Mouse (Mus musculus) left cerebral cortex, adult 18-20 months (tissue): ENCODE results near the gene Lysmd4. TPM values are rescaled to one million over a fixed set of nuclear protein-coding genes. Genes with fewer than 3 reads are reported as not detected.
A peak's percentile ranks its signal among the peaks of the same experiment; 100 is the strongest.

ENCODE experiments used
- DNase-seq, 2 experiments: peaks; one replicate each; pipeline ENCODE4 v3.0.0; 2021 to 2022; ENCODE audit warnings: low spot score in 2 of 2, mixed read lengths in 1 of 2
- long read RNA-seq, 2 experiments: library from polyadenylated mRNA; stranded (forward); transcript quantifications; one replicate each; pipeline ENCODE4 v2.0.0; 2021
- total RNA-seq, 2 experiments: library from RNA; stranded (reverse); gene quantifications; 2 replicates each; pipeline ENCODE4 v1.2.3; 2021

Gene Lysmd4
- total RNA-seq, result 10 to 100 TPM; 30.8 to 35.5 TPM
- long read RNA-seq, experiment 1, transcript Lysmd4-201 (3 exons, 2,898 nt), result major isoform, 8 of 66 reads
- long read RNA-seq, experiment 1, transcript Lysmd4-202 (4 exons, 3,319 nt), result minor isoform, 7 of 66 reads
- long read RNA-seq, experiment 1, partial matches to known transcripts, result 27 of 66 reads
- long read RNA-seq, experiment 1, other reads (novel, unspliced or antisense), result 16 of 66 reads
- long read RNA-seq, experiment 2, transcript Lysmd4-202 (4 exons, 3,319 nt), result major isoform, 5 of 44 reads
- long read RNA-seq, experiment 2, partial matches to known transcripts, result 13 of 44 reads
- long read RNA-seq, experiment 2, other reads (novel, unspliced or antisense), result 18 of 44 reads

- DNase-seq, result peak; percentile 95 to 96
Observed at GRCm38 (mm10) chr7:67222220-67222862, at the start of gene Lysmd4. Gene Lysmd4 (plus strand): TSS chr7:67222544.

GRCm38 (mm10) chr7:67173522-67174195 is 48.7 kb upstream of the Lysmd4 start:
- no peak for DNase-seq

- DNase-seq, result no peak
Observed at GRCm38 (mm10) chr7:67183786-67184185, 38.6 kb upstream of the Lysmd4 start.

- peak; percentile 64 to 69 for DNase-seq
Observed at GRCm38 (mm10) chr7:67199412-67199811, 22.9 kb upstream of the Lysmd4 start.

GRCm38 (mm10) chr7:67203625-67204024 is 18.7 kb upstream of the Lysmd4 start:
- DNase-seq, result no peak

- no peak for DNase-seq
Observed at GRCm38 (mm10) chr7:67205734-67206425, 16.5 kb upstream of the Lysmd4 start.

- DNase-seq, result no peak
Observed at GRCm38 (mm10) chr7:67206496-67206895, 15.8 kb upstream of the Lysmd4 start.

- DNase-seq, result no peak
Observed at GRCm38 (mm10) chr7:67207701-67208100, 14.6 kb upstream of the Lysmd4 start.

GRCm38 (mm10) chr7:67208317-67208716 is 14.0 kb upstream of the Lysmd4 start:
- no peak for DNase-seq

GRCm38 (mm10) chr7:67210004-67210833 is 12.1 kb upstream of the Lysmd4 start:
- DNase-seq, result no peak

- no peak for DNase-seq
Observed at GRCm38 (mm10) chr7:67211341-67211740, 11.0 kb upstream of the Lysmd4 start.

- no peak for DNase-seq
Observed at GRCm38 (mm10) chr7:67211971-67212370, 10.4 kb upstream of the Lysmd4 start.

- DNase-seq, result peak; percentile 40 to 46
Observed at GRCm38 (mm10) chr7:67213589-67213988, 8.8 kb upstream of the Lysmd4 start.

- DNase-seq, result no peak
Observed at GRCm38 (mm10) chr7:67216351-67216750, 6.0 kb upstream of the Lysmd4 start.

GRCm38 (mm10) chr7:67217025-67217424 is 5.3 kb upstream of the Lysmd4 start:
- peak; percentile 59 to 72 for DNase-seq

GRCm38 (mm10) chr7:67225943-67226625 is 3.7 kb downstream of the Lysmd4 start:
- DNase-seq, result no peak

GRCm38 (mm10) chr7:67227538-67227937 is 5.2 kb downstream of the Lysmd4 start:
- no peak for DNase-seq

- no peak for DNase-seq
Observed at GRCm38 (mm10) chr7:67228390-67228789, 6.0 kb downstream of the Lysmd4 start.

- peak in 1 of 2 experiments; percentile 41 for DNase-seq
Observed at GRCm38 (mm10) chr7:67228891-67229602, 6.7 kb downstream of the Lysmd4 start.
